In genomic region chr11:118246724-118247123, GRCm38 (mm10) we compare ENCODE assay signal across 9 mouse cellular contexts. TPM values are rescaled to one million over a fixed set of nuclear protein-coding genes. Genes with fewer than 3 reads are reported as not detected.
DNase-seq lines count a peak whose midpoint lies in the region; ATAC-seq lines count a peak whose summit lies in the region.
"Had no signal": no experiment of that assay in that cellular context is flagged by ENCODE, and none has a peak within 500 bp of the region (broad histone marks: within the 10 kb centered on the region; RNA-seq: fewer than 3 reads in every experiment).

No protein-coding gene starts in this region.

- peak; percentile 45 for DNase-seq in adrenal gland, adult 2 months
- DNase-seq in adrenal gland, adult 8-10 months, result no peak
- no peak for DNase-seq in lung, postnatal 14 days
- DNase-seq in limb, embryonic 10.5 days (ENCODE audit: low spot score), result no peak
- no peak for DNase-seq in thymus, adult 18-20 months
- DNase-seq in cerebellum, adult 11 months, result no peak
- DNase-seq: layer of hippocampus, adult 9-11 months had no signal

- H3K36me3 ChIP-seq in lung, embryonic 16.5 days (ENCODE audit: control insufficient read depth, insufficient read depth, low read length), result no peaks in the 10 kb centered on the region
- no peaks in the 10 kb centered on the region for H3K36me3 ChIP-seq in limb, embryonic 10.5 days
- no peaks in the 10 kb centered on the region for H3K36me3 ChIP-seq in neural tube, embryonic 15.5 days

- peak overlapping the region; percentile 81 for H3K4me2 ChIP-seq in lung, embryonic 16.5 days (ENCODE audit: low read depth, low read length)
- peak overlapping the region; percentile 88 for H3K4me2 ChIP-seq in neural tube, embryonic 15.5 days

- H3K27me3 ChIP-seq in lung, embryonic 16.5 days (ENCODE audit: control insufficient read depth, insufficient read depth, low read depth, low read length), result no peaks in the 10 kb centered on the region
- H3K27me3 ChIP-seq in limb, embryonic 10.5 days (ENCODE audit: low read depth, poor library complexity, severe bottlenecking), result no peaks in the 10 kb centered on the region
- no peaks in the 10 kb centered on the region for H3K27me3 ChIP-seq in neural tube, embryonic 15.5 days (replicated peaks)

- no peak for ATAC-seq in lung, embryonic 16.5 days (ENCODE audit: low read depth)
- ATAC-seq in neural tube, embryonic 15.5 days (ENCODE audit: low FRiP score), result no peak

- H3K4me1 ChIP-seq in lung, embryonic 16.5 days (replicated peaks; ENCODE audit: control insufficient read depth, insufficient read depth, low read length), result peaks cover 22% of the 10 kb centered on the region
- peaks cover 52% of the 10 kb centered on the region for H3K4me1 ChIP-seq in limb, embryonic 10.5 days
- H3K4me1 ChIP-seq in neural tube, embryonic 15.5 days, result peaks cover 36% of the 10 kb centered on the region

- 51% methylated on average over 5 of the region's 5 CpGs for WGBS in lung, embryonic 16.5 days
- 72% methylated on average over 5 of the region's 5 CpGs for WGBS in limb, embryonic 10.5 days
- 47% methylated on average over 5 of the region's 5 CpGs for WGBS in neural tube, embryonic 15.5 days

- H3K27ac ChIP-seq in lung, embryonic 16.5 days (ENCODE audit: low read length), result peak overlapping the region; percentile 86
- peak overlapping the region; percentile 95 for H3K27ac ChIP-seq in limb, embryonic 10.5 days
- no peak overlapping the region for H3K27ac ChIP-seq in neural tube, embryonic 15.5 days (replicated peaks)

- H3K9me3 ChIP-seq in lung, embryonic 16.5 days (ENCODE audit: control insufficient read depth, low read length), result no peaks in the 10 kb centered on the region
- no peaks in the 10 kb centered on the region for H3K9me3 ChIP-seq in limb, embryonic 10.5 days (replicated peaks)
- H3K9me3 ChIP-seq in neural tube, embryonic 15.5 days (replicated peaks), result no peaks in the 10 kb centered on the region

- peak overlapping the region; percentile 92 for H3K9ac ChIP-seq in lung, embryonic 16.5 days (ENCODE audit: low read length)
- peak overlapping the region; percentile 79 for H3K9ac ChIP-seq in neural tube, embryonic 15.5 days (replicated peaks)

- H3K4me3 ChIP-seq in lung, embryonic 16.5 days (ENCODE audit: low read length), result peak overlapping the region; percentile 85
- peak overlapping the region; percentile 97 for H3K4me3 ChIP-seq in limb, embryonic 10.5 days
- peak overlapping the region; percentile 85 for H3K4me3 ChIP-seq in neural tube, embryonic 15.5 days (replicated peaks)

RNA-seq across cellular contexts. Expression of gene Cyth1, which starts 1.7 kb away (rescaled TPM):
- 10 to 100 TPM; 28.9 to 34.0 TPM for total RNA-seq in adrenal gland, adult 2 months (2021)
- polyA plus RNA-seq in adrenal gland, adult 2 months (2012; rRNA removed), result 13.8 and 16.1 TPM in 2 replicates
- 10 to 100 TPM; 23.4 to 28.1 (median 24.4) TPM for total RNA-seq in adrenal gland, adult 8-10 months (2022)
- polyA plus RNA-seq in lung, embryonic 16.5 days (2015; fragmentation: Nextera tagmentation; extraction: Ambion mirVana), result 14.1 and 14.4 TPM in 2 replicates
- 17.9 and 22.6 TPM in 2 replicates for polyA plus RNA-seq in limb, embryonic 10.5 days (2016; fragmentation: Nextera tagmentation; extraction: Ambion mirVana)
- 22.5 and 24.8 TPM in 2 replicates for polyA plus RNA-seq in neural tube, embryonic 15.5 days (2015; fragmentation: Nextera tagmentation; extraction: Ambion mirVana)

RNA-seq across cellular contexts. Expression of gene Usp36, which starts 43.3 kb away (rescaled TPM):
- 10 to 100 TPM; 18.7 to 26.2 TPM for total RNA-seq in adrenal gland, adult 2 months (2021)
- polyA plus RNA-seq in adrenal gland, adult 2 months (2012; rRNA removed), result 21.4 and 22.4 TPM in 2 replicates
- 10 to 100 TPM; 21.0 to 36.9 (median 28.9) TPM for total RNA-seq in adrenal gland, adult 8-10 months (2022)
- polyA plus RNA-seq in lung, embryonic 16.5 days (2015; fragmentation: Nextera tagmentation; extraction: Ambion mirVana), result 17.9 and 18.2 TPM in 2 replicates
- 25.6 and 27.4 TPM in 2 replicates for polyA plus RNA-seq in limb, embryonic 10.5 days (2016; fragmentation: Nextera tagmentation; extraction: Ambion mirVana)
- polyA plus RNA-seq in neural tube, embryonic 15.5 days (2015; fragmentation: Nextera tagmentation; extraction: Ambion mirVana), result 17.5 and 19.5 TPM in 2 replicates
